Mouse (Mus musculus): ENCODE data around the gene Gabpb2. TPM values are rescaled to one million over a fixed set of nuclear protein-coding genes. Genes with fewer than 3 reads are reported as not detected.
A peak's percentile ranks its signal among the peaks of the same experiment; 100 is the strongest.

The Gabpb2 gene
- total and polyA plus RNA-seq, 3 experiments: 72.2 to 92.8 (median 82.2) TPM

- Histone ChIP-seq H3K36me3 (ENCODE audit: control insufficient read depth in 1 of 2, insufficient read depth in 2 of 2, low read length in 2 of 2) (peaks cover 0 to 20% of the 10 kb centered on the region in 2 experiments; a peak in 3 of 4 replicates), H3K27me3 (ENCODE audit: control insufficient read depth in 1 of 2, insufficient read depth in 2 of 2, low read length in 2 of 2) (no peaks in the 10 kb centered on the region), H3K9ac (ENCODE audit: control insufficient read depth, low read depth, low read length, poor library complexity, severe bottlenecking) (peak within 1 kb of the TSS; percentile 73), H3K9me3 (replicated peaks; ENCODE audit: insufficient read depth, low read length) (no peaks in the 10 kb centered on the region), H3K4me3 (ENCODE audit: control insufficient read depth in 1 of 2, insufficient read depth in 1 of 2, low read depth in 2 of 2, low read length in 2 of 2) (peak within 1 kb of the TSS; percentile 69 to 86), H3K4me1 (ENCODE audit: control insufficient read depth in 1 of 2, insufficient read depth in 2 of 2, low read length in 2 of 2) (peaks cover 12 to 24% of the 10 kb centered on the region in 2 experiments), H3K79me2 (ENCODE audit: control insufficient read depth, insufficient read depth, low read length, poor library complexity) (peaks cover 11% of the 10 kb centered on the region), H3K27ac (ENCODE audit: control insufficient read depth, low read depth, low read length) (peak within 1 kb of the TSS; percentile 79)
- peak; percentile 100 for DNase-seq (ENCODE audit: low read depth, low spot score)
- no peak for TF ChIP-seq RAD21 (IDR thresholded peaks at IDR 0.05; ENCODE audit: low read depth, low read length)
- TF ChIP-seq JUND (IDR thresholded peaks at IDR 0.05; ENCODE audit: low read depth, low read length): no peak
- TF ChIP-seq ZNF384 (IDR thresholded peaks at IDR 0.05; ENCODE audit: low read depth, low read length): peak; percentile 80
- TF ChIP-seq ZMIZ1 (IDR thresholded peaks at IDR 0.05; ENCODE audit: low read depth, low read length): peak; percentile 70
- TF ChIP-seq MAX (IDR thresholded peaks at IDR 0.05; ENCODE audit: low read length): peak; percentile 66; the same call in 1 of the 2 replicates
- no peak for TF ChIP-seq USF2 (IDR thresholded peaks at IDR 0.05; ENCODE audit: borderline replicate concordance in 1 of 2, insufficient read depth in 1 of 2, low read depth in 1 of 2, low read length in 2 of 2)
- TF ChIP-seq ETS1 (IDR thresholded peaks at IDR 0.05; ENCODE audit: low read depth, low read length): peak; percentile 83
- peak; percentile 69 for TF ChIP-seq MXI1 (IDR thresholded peaks at IDR 0.05; ENCODE audit: low read depth, low read length)
- TF ChIP-seq CTCF (IDR thresholded peaks at IDR 0.05 in 2 of 3, conservative IDR thresholded peaks at IDR 0.05 in 1 of 3; ENCODE audit: control insufficient read depth in 1 of 3, insufficient read depth in 1 of 3, low read depth in 2 of 3, low read length in 3 of 3, poor library complexity in 1 of 3, severe bottlenecking in 1 of 3): peak in 2 of 3 experiments; percentile 27 to 36; a peak in 4 of 6 replicates
- TF ChIP-seq KAT2A (conservative IDR thresholded peaks at IDR 0.05; ENCODE audit: low read depth, low read length): peak; percentile 92
- no peak for TF ChIP-seq SMC3 (IDR thresholded peaks at IDR 0.05; ENCODE audit: low read depth, low read length)
- peak; percentile 90 for TF ChIP-seq HCFC1 (IDR thresholded peaks at IDR 0.05; ENCODE audit: low read depth, low read length)
- peak in 1 of 2 experiments; percentile 54; a peak in 2 of 4 replicates for TF ChIP-seq EP300 (IDR thresholded peaks at IDR 0.05; ENCODE audit: low read depth in 1 of 2, low read length in 2 of 2)
- no peak for TF ChIP-seq MYB (IDR thresholded peaks at IDR 0.05; ENCODE audit: low read depth, low read length)
- TF ChIP-seq CHD1 (IDR thresholded peaks at IDR 0.05; ENCODE audit: low read depth, low read length): no peak
- TF ChIP-seq CHD2 (IDR thresholded peaks at IDR 0.05; ENCODE audit: low read length): no peak
- peak; percentile 71 for TF ChIP-seq TCF12 (IDR thresholded peaks at IDR 0.05; ENCODE audit: low read depth, low read length)
- TF ChIP-seq E2F4 (IDR thresholded peaks at IDR 0.05; ENCODE audit: borderline replicate concordance, low read depth, low read length): peak; percentile 54; the same call in 1 of the 2 replicates
- TF ChIP-seq NELFE (IDR thresholded peaks at IDR 0.05; ENCODE audit: low read depth, low read length): peak; percentile 89
- TF ChIP-seq POLR2AphosphoS5 (IDR thresholded peaks at IDR 0.05; ENCODE audit: borderline replicate concordance, low read depth, low read length): no peak
- peak; percentile 48; the same call in 1 of the 2 replicates for TF ChIP-seq RCOR1 (IDR thresholded peaks at IDR 0.05; ENCODE audit: low read depth, low read length)
- TF ChIP-seq GABPA (IDR thresholded peaks at IDR 0.05; ENCODE audit: low read depth, low read length): no peak
- TF ChIP-seq ZC3H11A (IDR thresholded peaks at IDR 0.05; ENCODE audit: low read depth, low read length): no peak
- TF ChIP-seq BHLHE40 (IDR thresholded peaks at IDR 0.05; ENCODE audit: borderline replicate concordance, low read depth, low read length): no peak
- TF ChIP-seq SIN3A (IDR thresholded peaks at IDR 0.05; ENCODE audit: low read length): peak; percentile 97
- peak; percentile 98 for TF ChIP-seq ELF1 (IDR thresholded peaks at IDR 0.05; ENCODE audit: low read depth, low read length)
- peak in 1 of 2 experiments; percentile 92; a peak in 2 of 4 replicates for TF ChIP-seq POLR2A (IDR thresholded peaks at IDR 0.05; ENCODE audit: control insufficient read depth in 1 of 2, insufficient read depth in 1 of 2, low read depth in 1 of 2, low read length in 2 of 2, poor library complexity in 1 of 2)
- TF ChIP-seq MYC (IDR thresholded peaks at IDR 0.05; ENCODE audit: low read depth, low read length): peak; percentile 87
- TF ChIP-seq TAL1 (IDR thresholded peaks at IDR 0.05; ENCODE audit: low read length): no peak
- peak; percentile 86 for TF ChIP-seq POLR2AphosphoS2 (IDR thresholded peaks at IDR 0.05; ENCODE audit: low read length)
- no peak for TF ChIP-seq ZKSCAN1 (IDR thresholded peaks at IDR 0.05; ENCODE audit: low read depth, low read length)
- TF ChIP-seq MEF2A (IDR thresholded peaks at IDR 0.05; ENCODE audit: extremely low read depth, insufficient replicate concordance, low read depth, low read length, poor library complexity, severe bottlenecking): no peak
- TF ChIP-seq GATA1 (IDR thresholded peaks at IDR 0.05; ENCODE audit: low read depth, low read length): peak; percentile 96
- TF ChIP-seq NRF1 (IDR thresholded peaks at IDR 0.05; ENCODE audit: insufficient read depth, low read depth, low read length, poor library complexity, severe bottlenecking): peak; percentile 70
- TF ChIP-seq UBTF (IDR thresholded peaks at IDR 0.05; ENCODE audit: borderline replicate concordance, insufficient read depth, low read depth, low read length): no peak
- peak; percentile 33; the same call in 1 of the 2 replicates for TF ChIP-seq USF1 (IDR thresholded peaks at IDR 0.05; ENCODE audit: low read depth, low read length)
- no peak for TF ChIP-seq MAFK (IDR thresholded peaks at IDR 0.05; ENCODE audit: borderline replicate concordance, low read depth, low read length)
Measured at GRCm38 (mm10) chr3:95133680-95134101, 84.0 kb downstream of the Gabpb2 start, which contains the start of the genes Scnm1 and Lysmd1. Scnm1 (minus strand) TSS chr3:95134011. Lysmd1 (plus strand) TSS chr3:95134088.
